Mouse (Mus musculus) myocyte (in vitro differentiated cells): ENCODE measurements at regions not wholly inside any gene's neighbourhood (a gene's known extent, or its start where the extent isn't known, plus 50 kb on each side); places are given as distances from the start of the nearest gene placed in this dataset.

ENCODE experiments used
- H3K27me3 ChIP-seq: one replicate; pipeline ENCODE4 v1.6.1; 2011; ENCODE audit not compliant: control insufficient read depth, insufficient read depth, insufficient read length
- H3K36me3 ChIP-seq: one replicate; pipeline ENCODE4 v1.6.1; 2011; ENCODE audit not compliant: control insufficient read depth, insufficient read depth
- H3K4me2 ChIP-seq: one replicate; pipeline ENCODE4 v1.6.1; 2011; ENCODE audit warnings: low read depth, control low read depth
- H3K4me3 ChIP-seq: one replicate; pipeline ENCODE4 v1.5.1; 2011; ENCODE audit warnings: mild to moderate bottlenecking, control low read depth, moderate library complexity
- H3K79me2 ChIP-seq: one replicate; pipeline ENCODE4 v1.6.1; 2011; ENCODE audit not compliant: control insufficient read depth, insufficient read depth
- H3ac ChIP-seq: one replicate; pipeline ENCODE4 v1.6.1; 2011; ENCODE audit not compliant: control insufficient read depth, insufficient read length
- CEBPB ChIP-seq: IDR thresholded peaks from 2 replicates; pipeline ENCODE4 v1.6.1; 2011; ENCODE audit warnings: mild to moderate bottlenecking, moderate library complexity; ENCODE audit not compliant: poor library complexity, insufficient read depth, severe bottlenecking
- E2F4 ChIP-seq: IDR thresholded peaks from one replicate; pipeline ENCODE4 v1.6.1; 2011; ENCODE audit warnings: mild to moderate bottlenecking, control low read depth, moderate library complexity; ENCODE audit not compliant: insufficient read depth
- MAX ChIP-seq: IDR thresholded peaks from one replicate; pipeline ENCODE4 v1.6.1; 2011; ENCODE audit warnings: low read depth, mild to moderate bottlenecking, control low read depth
- MYOD1 ChIP-seq, 3 experiments: IDR thresholded peaks; one replicate each; pipeline ENCODE4 v1.6.1; 2011; ENCODE audit warnings: control low read depth in 2 of 3, low read depth in 2 of 3, mild to moderate bottlenecking in 2 of 3, moderate library complexity in 1 of 3; ENCODE audit not compliant: insufficient read length in 2 of 3, control insufficient read depth in 1 of 3
- MYOG ChIP-seq, 3 experiments: IDR thresholded peaks; one replicate each; pipeline ENCODE4 v1.6.1; 2011; ENCODE audit warnings: control low read depth in 2 of 3, low read depth in 2 of 3, mild to moderate bottlenecking in 2 of 3; ENCODE audit not compliant: insufficient read length in 2 of 3, control insufficient read depth in 1 of 3, insufficient read depth in 1 of 3
- POLR2A ChIP-seq: IDR thresholded peaks from one replicate; pipeline ENCODE4 v1.6.1; 2011; ENCODE audit warnings: low read depth, mild to moderate bottlenecking, control low read depth, moderate library complexity; ENCODE audit not compliant: insufficient read length
- POLR2AphosphoS2 ChIP-seq: IDR thresholded peaks from one replicate; pipeline ENCODE4 v1.6.1; 2011; ENCODE audit warnings: low read depth, control low read depth; ENCODE audit not compliant: insufficient read length
- REST ChIP-seq: IDR thresholded peaks from one replicate; pipeline ENCODE4 v1.6.1; 2011; ENCODE audit warnings: mild to moderate bottlenecking, control low read depth, moderate library complexity; ENCODE audit not compliant: insufficient read depth, insufficient read length
- SRF ChIP-seq: IDR thresholded peaks from one replicate; pipeline ENCODE4 v1.6.1; 2011; ENCODE audit warnings: low read depth; ENCODE audit not compliant: control insufficient read depth, insufficient read length
- TCF12 ChIP-seq: IDR thresholded peaks from one replicate; pipeline ENCODE4 v1.6.1; 2011; ENCODE audit warnings: mild to moderate bottlenecking, control low read depth; ENCODE audit not compliant: poor library complexity, insufficient read depth, severe bottlenecking
- TCF3 ChIP-seq: IDR thresholded peaks from one replicate; pipeline ENCODE4 v1.6.1; 2011; ENCODE audit warnings: low read depth, control low read depth; ENCODE audit not compliant: insufficient read length
- USF1 ChIP-seq: IDR thresholded peaks from one replicate; pipeline ENCODE4 v1.6.1; 2011; ENCODE audit warnings: low read depth, mild to moderate bottlenecking, control low read depth, moderate library complexity

DNA sequence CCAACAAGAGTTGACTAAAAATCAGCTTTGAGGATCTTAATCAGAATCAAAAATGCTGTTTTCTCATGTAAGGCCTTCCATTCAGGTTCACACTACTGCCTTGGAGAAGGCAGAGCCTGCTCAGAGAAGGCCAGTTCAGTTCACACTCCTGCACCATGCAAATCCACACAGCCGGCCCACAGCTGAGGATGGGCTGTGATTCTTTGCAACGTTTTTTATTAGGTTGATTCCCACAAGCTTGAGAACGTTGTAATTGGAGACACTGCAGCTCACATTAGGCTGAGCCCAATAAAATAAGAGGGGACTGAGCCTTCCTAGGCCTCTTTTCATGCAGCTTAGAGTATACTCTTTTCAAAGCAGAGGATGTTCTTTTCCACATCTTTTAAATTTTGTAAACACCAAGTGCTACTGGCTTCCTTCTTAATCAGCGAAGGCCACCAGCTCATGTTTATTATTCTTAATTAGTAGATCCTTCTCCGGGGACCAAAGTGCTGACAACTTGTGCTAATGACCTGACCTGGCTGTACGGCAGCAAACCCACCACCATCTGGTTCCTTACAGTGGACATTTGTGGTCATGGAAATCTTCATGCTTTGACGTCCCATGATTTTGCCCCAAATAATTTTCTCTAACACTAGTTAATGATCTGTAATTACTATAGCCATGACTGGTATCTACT lies 549.8 kb downstream of the Nfib start:
- Histone ChIP-seq H3K27me3 (no peaks in the 10 kb centered on the region), H3ac (no peak overlapping the region), H3K36me3 (no peaks in the 10 kb centered on the region), H3K79me2 (no peaks in the 10 kb centered on the region), H3K4me2 (no peak overlapping the region), H3K4me3 (no peak overlapping the region)
- no peak for TF ChIP-seq MYOD1 (IDR thresholded peaks at IDR 0.05; ENCODE audit: control insufficient read depth in 1 of 3, insufficient read length in 2 of 3, low read depth in 2 of 3)
- no peak for TF ChIP-seq MAX
- no peak for TF ChIP-seq CEBPB
- no peak for TF ChIP-seq POLR2A
- TF ChIP-seq USF1, result no peak
- no peak for TF ChIP-seq SRF
- TF ChIP-seq TCF3, result no peak
- no peak for TF ChIP-seq POLR2AphosphoS2
- no peak for TF ChIP-seq MYOG (IDR thresholded peaks at IDR 0.05; ENCODE audit: control insufficient read depth in 1 of 3, insufficient read depth in 1 of 3, insufficient read length in 2 of 3, low read depth in 2 of 3)
- TF ChIP-seq E2F4, result no peak
- no peak for TF ChIP-seq REST
- TF ChIP-seq TCF12, result no peak

DNA sequence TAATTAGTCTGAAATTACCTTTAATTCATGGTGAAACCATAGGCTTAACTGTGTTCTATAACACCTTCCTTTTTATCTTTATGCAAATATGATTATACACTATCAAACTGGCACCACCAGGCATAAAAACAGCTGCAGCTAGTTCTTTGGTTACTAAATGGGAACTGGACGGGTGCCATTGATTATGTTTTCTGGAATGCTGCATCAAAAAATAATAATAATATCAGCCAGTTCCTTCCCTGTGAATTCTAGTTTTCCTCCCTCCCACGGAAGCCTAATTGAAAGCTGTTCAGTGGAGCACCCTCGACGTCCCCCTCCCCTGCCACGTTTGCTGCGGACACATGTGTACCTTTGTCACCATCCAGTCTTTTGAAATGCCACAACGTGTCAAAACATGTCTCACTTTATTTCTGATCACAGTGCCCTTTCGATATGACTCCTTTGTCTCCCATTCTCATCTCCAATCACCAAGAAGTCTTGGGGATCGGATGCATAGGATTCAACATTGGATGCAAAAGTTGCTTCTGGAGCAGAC lies 551.5 kb downstream of the Nfib start:
- H3K36me3 ChIP-seq, result no peaks in the 10 kb centered on the region
- TF ChIP-seq SRF (no peak), USF1 (no peak), E2F4 (no peak), CEBPB (no peak), POLR2A (no peak), MYOD1 (IDR thresholded peaks at IDR 0.05; ENCODE audit: control insufficient read depth in 1 of 3, insufficient read length in 2 of 3, low read depth in 2 of 3) (no peak), REST (no peak), MAX (no peak)
- H3K79me2 ChIP-seq, result no peaks in the 10 kb centered on the region
- no peaks in the 10 kb centered on the region for H3K27me3 ChIP-seq
- H3K4me3 ChIP-seq, result no peak overlapping the region
- no peak overlapping the region for H3ac ChIP-seq
- no peak overlapping the region for H3K4me2 ChIP-seq

DNA sequence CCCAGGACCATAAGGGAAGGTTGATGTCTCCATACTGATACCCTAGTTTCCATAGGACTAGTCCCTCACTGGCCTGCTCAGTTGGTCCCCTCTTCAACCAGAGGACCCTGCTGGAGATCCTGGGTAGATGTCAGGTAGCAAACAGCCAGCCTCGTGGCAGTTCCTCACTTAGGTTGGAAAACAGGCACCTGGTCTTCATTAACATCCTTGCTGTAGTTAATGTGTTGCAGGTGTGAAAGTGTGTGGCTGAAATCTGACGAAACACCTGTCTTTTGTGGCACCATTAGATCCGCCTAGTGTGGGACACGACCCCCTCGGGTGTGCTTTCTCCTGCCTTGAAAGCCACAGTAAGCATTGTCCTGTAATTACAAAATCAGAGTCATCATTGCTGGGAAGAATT lies 551.9 kb downstream of the Nfib start:
- Histone ChIP-seq H3K36me3 (no peaks in the 10 kb centered on the region), H3K27me3 (no peaks in the 10 kb centered on the region), H3K79me2 (no peaks in the 10 kb centered on the region), H3ac (no peak overlapping the region), H3K4me3 (no peak overlapping the region), H3K4me2 (no peak overlapping the region)
- no peak for TF ChIP-seq TCF12
- TF ChIP-seq POLR2A, result no peak
- no peak for TF ChIP-seq USF1
- TF ChIP-seq TCF3, result no peak

DNA sequence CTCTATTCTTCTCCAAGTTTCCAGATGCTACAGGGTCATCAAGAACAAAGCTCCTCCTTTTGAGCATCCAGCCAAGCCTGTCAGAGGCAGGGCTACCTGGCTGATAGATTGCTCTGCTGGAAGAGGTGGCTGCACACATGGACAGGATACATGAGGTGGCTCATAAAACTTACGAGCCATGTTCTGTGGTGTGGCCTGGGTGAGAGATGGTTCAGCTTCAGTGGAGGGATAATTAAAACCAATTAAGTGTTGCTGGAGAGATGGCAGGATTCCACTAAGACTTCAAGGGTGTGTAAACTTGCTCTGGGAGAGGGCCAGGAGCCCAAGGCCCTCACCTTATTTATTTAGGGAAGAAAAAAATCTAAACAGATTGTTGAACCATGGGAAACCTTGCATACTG lies 555.6 kb downstream of the Nfib start:
- H3K4me3 ChIP-seq, result no peak overlapping the region
- H3K4me2 ChIP-seq, result no peak overlapping the region
- H3ac ChIP-seq, result no peak overlapping the region
- no peaks in the 10 kb centered on the region for H3K36me3 ChIP-seq
- TF ChIP-seq POLR2AphosphoS2 (no peak), CEBPB (no peak), USF1 (no peak), POLR2A (no peak), MYOD1 (IDR thresholded peaks at IDR 0.05; ENCODE audit: control insufficient read depth in 1 of 3, insufficient read length in 2 of 3, low read depth in 2 of 3) (no peak), TCF3 (no peak), E2F4 (no peak), REST (no peak), TCF12 (no peak), MAX (no peak)
- no peaks in the 10 kb centered on the region for H3K27me3 ChIP-seq
- no peaks in the 10 kb centered on the region for H3K79me2 ChIP-seq

DNA sequence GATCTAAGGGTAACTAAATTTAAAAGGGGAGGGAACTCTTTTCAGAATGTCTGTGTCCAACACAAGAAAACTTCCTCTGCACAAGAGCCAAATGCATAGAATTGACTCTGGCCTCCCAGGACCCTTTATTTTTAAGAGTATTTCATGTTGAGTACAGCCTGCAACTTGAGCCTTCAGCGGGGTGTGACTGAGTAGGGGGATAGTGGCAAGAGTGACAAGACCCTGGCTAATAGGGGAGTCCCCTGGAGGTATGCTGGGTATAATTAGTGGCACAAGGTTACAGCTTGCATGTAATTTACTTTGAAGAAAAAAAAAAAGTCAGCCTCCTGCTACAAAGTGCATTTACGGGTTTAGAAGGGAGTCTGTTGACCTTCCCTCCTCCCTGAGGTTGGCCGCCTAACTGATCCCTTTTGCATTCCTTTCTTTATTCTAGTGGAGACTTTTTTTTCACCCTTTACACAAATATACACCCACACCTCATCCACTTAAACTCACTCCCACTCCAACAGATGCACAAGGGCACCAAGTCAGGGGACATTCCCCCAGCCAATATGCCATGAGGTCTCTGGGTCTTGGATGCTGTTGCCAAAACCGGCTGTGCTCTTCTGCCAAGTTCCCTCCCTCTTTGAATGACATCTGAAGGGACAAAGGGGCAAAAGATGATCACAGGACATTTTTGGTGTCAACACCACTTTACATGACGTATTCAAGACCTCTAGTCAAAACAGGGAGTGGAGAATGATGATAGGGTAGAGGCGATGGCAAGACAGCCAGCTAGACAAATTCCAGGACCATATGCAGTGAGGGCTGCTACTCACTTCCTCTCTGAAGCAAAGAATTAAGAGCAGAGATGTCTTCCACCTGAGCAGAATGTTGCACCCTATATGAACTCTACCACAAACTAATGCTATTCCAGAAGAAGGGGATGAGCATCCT lies 557.2 kb downstream of the Nfib start:
- TF ChIP-seq SRF (no peak), POLR2A (no peak), CEBPB (no peak), TCF3 (no peak), TCF12 (no peak), MYOD1 (IDR thresholded peaks at IDR 0.05; ENCODE audit: control insufficient read depth in 1 of 3, insufficient read length in 2 of 3, low read depth in 2 of 3) (no peak), E2F4 (no peak), USF1 (no peak), REST (no peak), MAX (no peak), MYOG (IDR thresholded peaks at IDR 0.05; ENCODE audit: control insufficient read depth in 1 of 3, insufficient read depth in 1 of 3, insufficient read length in 2 of 3, low read depth in 2 of 3) (no peak), POLR2AphosphoS2 (no peak)
- no peaks in the 10 kb centered on the region for H3K27me3 ChIP-seq
- H3K79me2 ChIP-seq, result no peaks in the 10 kb centered on the region
- H3K4me2 ChIP-seq, result no peak overlapping the region
- no peaks in the 10 kb centered on the region for H3K36me3 ChIP-seq
- H3K4me3 ChIP-seq, result no peak overlapping the region
- H3ac ChIP-seq, result no peak overlapping the region
